Mouse (Mus musculus): ENCODE measurements around the gene Ptpn11. TPM values are rescaled to one million over a fixed set of nuclear protein-coding genes. Genes with fewer than 3 reads are reported as not detected.

Gene Ptpn11
- total and polyA plus RNA-seq, 2 experiments from 2014 or later, result 27.9 to 47.5 TPM

DNA sequence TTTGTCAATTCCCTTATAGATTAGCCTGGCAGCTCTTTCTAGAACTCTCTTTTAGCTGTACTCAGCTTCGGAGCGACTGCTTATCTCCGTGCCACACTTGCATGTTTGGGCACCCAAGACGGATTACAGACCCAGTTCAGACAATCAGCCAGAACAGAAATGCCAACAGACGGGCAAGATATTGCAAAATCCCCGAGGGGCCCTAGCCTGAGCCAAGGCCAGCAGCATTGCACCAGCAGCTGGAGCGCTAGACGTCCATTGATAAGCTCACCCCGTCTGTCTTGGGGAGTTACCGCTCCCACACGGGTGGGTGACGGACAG, 24.9 kb upstream of the Ptpn11 start:
- Histone ChIP-seq H3K27me3 (ENCODE audit: insufficient read depth, low read length) (no peaks in the 10 kb centered on the region), H3K36me3 (ENCODE audit: insufficient read depth, low read length) (peaks cover 13% of the 10 kb centered on the region; the same call in 1 of the 2 replicates), H3K9me3 (ENCODE audit: low read length) (no peaks in the 10 kb centered on the region), H3K27ac (no peak overlapping the region), H3K4me2 (ENCODE audit: low read depth, low read length) (no peak overlapping the region), H3K4me1 (ENCODE audit: insufficient read depth, low read length) (no peaks in the 10 kb centered on the region), H3K9ac (replicated peaks; ENCODE audit: low read length) (no peak overlapping the region), H3K4me3 (ENCODE audit: low read length) (no peak overlapping the region)
- 66% methylated on average over 12 of the region's 12 CpGs for WGBS
- ATAC-seq (no peak), DNase-seq (ENCODE audit: low spot score) (no peak)
- TF ChIP-seq CTCF (IDR thresholded peaks at IDR 0.05; ENCODE audit: low read depth), result no peak

DNA sequence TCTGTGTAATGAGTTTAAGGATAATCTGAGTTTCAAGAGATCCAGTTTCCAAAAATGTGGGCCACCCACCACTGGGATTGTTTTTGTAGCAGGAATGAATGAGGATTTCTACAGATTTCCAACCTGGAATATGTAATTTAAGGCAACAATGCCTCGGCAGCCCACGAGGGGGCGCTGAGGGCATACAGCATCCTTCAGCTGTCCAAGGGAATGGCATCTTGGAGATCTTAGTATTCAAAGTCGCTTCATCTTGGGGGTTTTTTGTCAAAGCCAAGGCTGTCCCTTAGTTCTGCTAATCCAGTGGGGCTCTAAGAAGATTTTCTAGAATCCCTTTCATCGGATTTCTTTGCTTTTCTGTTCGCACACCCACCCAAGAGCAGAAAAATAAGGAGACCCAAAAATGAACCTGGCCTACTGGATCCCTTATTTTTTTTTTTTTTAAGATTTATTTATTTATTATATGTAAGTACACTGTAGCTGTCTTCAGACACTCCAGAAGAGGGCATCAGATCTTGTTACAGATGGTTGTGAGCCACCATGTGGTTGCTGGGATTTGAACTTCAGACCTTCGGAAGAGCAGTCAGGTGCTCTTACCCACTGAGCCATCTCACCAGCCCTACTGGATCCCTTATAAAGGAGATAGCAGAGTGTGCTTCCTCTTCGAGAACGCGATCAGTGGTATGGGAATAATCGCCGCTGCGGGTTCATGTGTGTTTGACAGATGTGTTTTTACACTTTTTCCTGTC, 24.4 kb upstream of the Ptpn11 start:
- Histone ChIP-seq H3K9me3 (ENCODE audit: low read length) (no peaks in the 10 kb centered on the region), H3K27me3 (ENCODE audit: insufficient read depth, low read length) (no peaks in the 10 kb centered on the region), H3K4me3 (ENCODE audit: low read length) (no peak overlapping the region), H3K4me1 (ENCODE audit: insufficient read depth, low read length) (no peaks in the 10 kb centered on the region), H3K4me2 (ENCODE audit: low read depth, low read length) (no peak overlapping the region), H3K36me3 (ENCODE audit: insufficient read depth, low read length) (peaks cover 18% of the 10 kb centered on the region), H3K27ac (no peak overlapping the region), H3K9ac (replicated peaks; ENCODE audit: low read length) (no peak overlapping the region)
- peak; percentile 96 for TF ChIP-seq CTCF (IDR thresholded peaks at IDR 0.05; ENCODE audit: low read depth)
- ATAC-seq (0 out of 2 replicates have a peak, but pooled peaks have one; percentile 41), DNase-seq (ENCODE audit: low spot score) (peak; percentile 88)
- WGBS, result 50% methylated on average over 13 of the region's 13 CpGs

DNA sequence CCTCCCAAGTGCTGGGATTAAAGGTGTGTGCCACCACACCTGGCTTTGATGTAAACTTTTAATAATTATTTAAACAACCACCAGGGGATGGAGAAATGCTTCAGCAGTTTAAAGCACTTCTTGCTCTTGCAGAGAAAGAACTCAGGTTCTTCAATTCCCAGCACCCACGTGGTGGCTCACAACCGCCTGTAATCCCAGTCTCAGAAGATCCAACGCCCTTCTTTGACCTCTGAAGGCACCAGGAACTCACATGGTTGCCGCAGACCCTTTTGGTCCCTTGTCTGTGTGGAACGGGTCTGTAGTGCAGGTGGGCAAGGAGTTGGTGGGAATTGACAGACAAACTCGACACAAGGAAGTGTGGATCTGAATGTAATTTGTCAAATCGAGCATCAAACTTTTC, 23.5 kb upstream of the Ptpn11 start:
- ATAC-seq, result no peak
- no peak for DNase-seq (ENCODE audit: low spot score)
- 57% methylated on average over 7 of the region's 7 CpGs for WGBS
- Histone ChIP-seq H3K9me3 (ENCODE audit: low read length) (no peaks in the 10 kb centered on the region), H3K4me2 (ENCODE audit: low read depth, low read length) (no peak overlapping the region), H3K36me3 (ENCODE audit: insufficient read depth, low read length) (peaks cover 24% of the 10 kb centered on the region), H3K9ac (replicated peaks; ENCODE audit: low read length) (no peak overlapping the region), H3K4me3 (ENCODE audit: low read length) (no peak overlapping the region), H3K27me3 (ENCODE audit: insufficient read depth, low read length) (no peaks in the 10 kb centered on the region), H3K4me1 (ENCODE audit: insufficient read depth, low read length) (no peaks in the 10 kb centered on the region), H3K27ac (no peak overlapping the region)
- TF ChIP-seq CTCF (IDR thresholded peaks at IDR 0.05; ENCODE audit: low read depth), result no peak

DNA sequence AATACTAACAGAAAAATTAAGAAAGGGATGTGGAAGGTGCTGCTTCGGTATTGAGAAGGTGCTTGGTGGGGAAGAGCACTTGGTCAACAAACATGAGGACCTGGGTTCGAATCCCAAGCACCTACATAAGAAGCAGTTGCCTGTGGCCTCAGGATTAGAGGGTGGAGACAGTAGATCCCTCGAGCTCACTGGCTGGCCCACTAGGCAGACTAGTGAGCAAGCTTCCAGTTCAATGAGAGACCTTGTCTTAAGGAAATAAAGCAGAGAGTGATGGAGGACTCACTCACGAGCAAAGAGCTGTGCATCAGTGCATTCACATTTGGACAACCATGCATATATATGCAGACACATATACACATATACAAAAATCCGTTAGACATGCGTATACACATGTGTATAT, 20.9 kb upstream of the Ptpn11 start:
- Histone ChIP-seq H3K36me3 (ENCODE audit: insufficient read depth, low read length) (peaks cover 45% of the 10 kb centered on the region), H3K27ac (no peak overlapping the region), H3K4me2 (ENCODE audit: low read depth, low read length) (no peak overlapping the region), H3K9ac (replicated peaks; ENCODE audit: low read length) (no peak overlapping the region), H3K4me1 (ENCODE audit: insufficient read depth, low read length) (no peaks in the 10 kb centered on the region), H3K4me3 (ENCODE audit: low read length) (no peak overlapping the region), H3K27me3 (ENCODE audit: insufficient read depth, low read length) (no peaks in the 10 kb centered on the region), H3K9me3 (ENCODE audit: low read length) (no peaks in the 10 kb centered on the region)
- 91% methylated on average over 6 of the region's 6 CpGs for WGBS
- ATAC-seq (no peak), DNase-seq (ENCODE audit: low spot score) (no peak)
- TF ChIP-seq CTCF (IDR thresholded peaks at IDR 0.05; ENCODE audit: low read depth), result no peak

DNA sequence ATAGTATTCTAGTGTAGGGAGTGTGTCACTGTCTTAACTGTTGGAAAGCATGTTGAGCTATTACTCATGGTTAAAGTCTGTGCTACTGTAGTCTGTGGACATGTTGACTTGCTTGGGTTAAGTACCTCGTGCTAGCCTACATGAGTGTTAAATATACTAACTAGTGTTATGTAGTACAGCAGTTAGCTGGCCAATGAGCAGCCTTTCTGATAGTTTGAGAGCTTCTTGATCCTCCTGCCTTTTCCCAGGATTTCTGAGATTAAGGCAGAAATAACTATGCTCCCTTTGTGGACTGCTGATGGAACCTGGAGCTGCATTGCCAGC, 19.4 kb upstream of the Ptpn11 start:
- TF ChIP-seq CTCF (IDR thresholded peaks at IDR 0.05; ENCODE audit: low read depth), result no peak
- H3K4me2 ChIP-seq (ENCODE audit: low read depth, low read length), result no peak overlapping the region
- no peak overlapping the region for H3K27ac ChIP-seq
- 92% methylated on average over 1 of the region's 1 CpGs for WGBS
- H3K4me1 ChIP-seq (ENCODE audit: insufficient read depth, low read length), result no peaks in the 10 kb centered on the region
- H3K36me3 ChIP-seq (ENCODE audit: insufficient read depth, low read length), result peaks cover 57% of the 10 kb centered on the region
- ATAC-seq (no peak), DNase-seq (ENCODE audit: low spot score) (no peak)
- H3K9ac ChIP-seq (replicated peaks; ENCODE audit: low read length), result no peak overlapping the region
- no peaks in the 10 kb centered on the region for H3K27me3 ChIP-seq (ENCODE audit: insufficient read depth, low read length)
- H3K9me3 ChIP-seq (ENCODE audit: low read length), result no peaks in the 10 kb centered on the region
- H3K4me3 ChIP-seq (ENCODE audit: low read length), result no peak overlapping the region

DNA sequence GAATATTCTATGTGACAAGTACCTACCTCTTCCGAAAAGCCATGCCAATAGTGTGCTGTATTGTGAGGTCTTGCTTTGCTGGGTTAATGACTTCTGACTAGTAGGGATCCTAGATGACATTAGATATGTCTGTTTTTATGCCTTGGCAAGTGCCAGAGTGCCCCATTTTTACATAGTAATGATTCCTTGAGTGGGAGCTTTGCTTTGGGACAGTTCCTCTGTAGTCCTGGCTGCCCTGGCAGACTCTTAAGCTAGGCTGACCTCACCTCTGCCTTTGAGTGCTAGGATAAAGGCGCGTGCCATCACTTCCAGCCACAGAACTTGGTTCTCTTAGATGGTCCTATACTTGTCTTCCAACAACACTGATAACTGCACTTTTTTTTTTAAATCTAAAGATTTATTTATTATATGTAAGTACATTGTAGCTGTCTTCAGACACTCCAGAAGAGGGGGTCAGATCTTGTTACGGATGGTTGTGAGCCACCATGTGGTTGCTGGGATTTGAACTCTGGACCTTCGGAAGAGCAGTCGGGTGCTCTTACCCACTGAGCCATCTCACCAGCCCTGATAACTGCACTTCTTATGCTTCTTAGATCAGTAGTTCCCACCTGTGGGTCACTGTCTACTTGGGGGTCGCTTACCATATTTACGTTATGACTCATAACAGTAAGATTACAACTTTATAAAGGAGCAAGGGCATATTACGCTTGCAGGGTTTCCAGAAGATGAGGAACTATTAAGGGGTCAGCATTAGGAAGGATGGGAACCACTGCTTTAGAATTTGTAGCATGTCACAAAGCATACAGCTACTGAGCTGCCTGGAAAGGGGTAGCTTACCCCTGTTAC, 18.8 kb upstream of the Ptpn11 start:
- DNase-seq (ENCODE audit: low spot score) (no peak), ATAC-seq (no peak)
- Histone ChIP-seq H3K36me3 (ENCODE audit: insufficient read depth, low read length) (peaks cover 57% of the 10 kb centered on the region), H3K27ac (no peak overlapping the region), H3K9me3 (ENCODE audit: low read length) (no peaks in the 10 kb centered on the region), H3K4me1 (ENCODE audit: insufficient read depth, low read length) (no peaks in the 10 kb centered on the region), H3K4me3 (ENCODE audit: low read length) (no peak overlapping the region), H3K27me3 (ENCODE audit: insufficient read depth, low read length) (no peaks in the 10 kb centered on the region), H3K9ac (replicated peaks; ENCODE audit: low read length) (no peak overlapping the region), H3K4me2 (ENCODE audit: low read depth, low read length) (no peak overlapping the region)
- WGBS, result 89% methylated on average over 9 of the region's 9 CpGs
- TF ChIP-seq CTCF (IDR thresholded peaks at IDR 0.05; ENCODE audit: low read depth), result no peak

DNA sequence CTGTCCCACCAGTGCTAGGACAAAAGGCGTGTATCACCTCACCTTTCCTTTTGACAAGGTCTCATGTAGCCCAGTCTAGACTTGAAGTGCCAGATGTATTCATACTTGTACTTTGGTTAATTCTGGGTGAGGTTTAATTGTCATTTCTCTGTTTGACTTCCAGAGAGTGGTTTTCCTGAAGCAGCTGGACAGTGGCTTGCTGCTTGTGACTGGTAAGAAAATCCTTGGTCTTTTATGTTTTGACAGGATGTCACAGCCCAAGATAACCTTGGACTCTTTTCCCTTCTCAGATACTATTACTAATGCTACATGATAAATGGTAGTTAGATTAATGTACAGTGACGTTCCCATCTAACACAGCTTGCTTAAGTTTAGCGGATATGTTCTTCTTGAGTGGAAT, 15.8 kb upstream of the Ptpn11 start:
- Histone ChIP-seq H3K9me3 (ENCODE audit: low read length) (no peaks in the 10 kb centered on the region), H3K9ac (replicated peaks; ENCODE audit: low read length) (no peak overlapping the region), H3K4me3 (ENCODE audit: low read length) (no peak overlapping the region), H3K27me3 (ENCODE audit: insufficient read depth, low read length) (no peaks in the 10 kb centered on the region), H3K4me2 (ENCODE audit: low read depth, low read length) (no peak overlapping the region), H3K36me3 (ENCODE audit: insufficient read depth, low read length) (peaks cover 52% of the 10 kb centered on the region), H3K27ac (no peak overlapping the region), H3K4me1 (ENCODE audit: insufficient read depth, low read length) (no peaks in the 10 kb centered on the region)
- DNase-seq (ENCODE audit: low spot score) (no peak), ATAC-seq (no peak)
- no peak for TF ChIP-seq CTCF (IDR thresholded peaks at IDR 0.05; ENCODE audit: low read depth)
- 91% methylated on average over 3 of the region's 3 CpGs for WGBS
